Mouse (Mus musculus) liver, embryonic 15.5 days (tissue): ENCODE results near the gene Dirc2. TPM values are rescaled to one million over a fixed set of nuclear protein-coding genes. Genes with fewer than 3 reads are reported as not detected.

Experiments used
- polyA plus RNA-seq: library from polyadenylated mRNA; unstranded; fragments of >200 nt; fragmentation: Nextera tagmentation; extraction: Ambion mirVana; gene quantifications from 2 replicates; pipeline ENCODE4 v1.2.1, GENCODE M21; 2015

Dirc2 gene
- polyA plus RNA-seq, 1 experiment from 2014 or later, result 5.0 TPM

Other genes starting within 250 kb of the Dirc2 start
- gene Sema5b, start 228.2 kb downstream of the Dirc2 start, polyA plus RNA-seq, result 0.13 and 0.21 TPM in 2 replicates
- 16.1 and 18.7 TPM in 2 replicates for gene Hspbap1, start 1.0 kb upstream of the Dirc2 start, polyA plus RNA-seq
- 1.3 and 1.4 TPM in 2 replicates for gene Parp14, start 102.2 kb upstream of the Dirc2 start, polyA plus RNA-seq
- 9.0 and 9.5 TPM in 2 replicates for gene Parp9, start 169.1 kb upstream of the Dirc2 start, polyA plus RNA-seq
- 4.9 TPM in 2 replicates for gene Dtx3l, start 169.8 kb upstream of the Dirc2 start, polyA plus RNA-seq
- gene Kpna1, start 209.4 kb upstream of the Dirc2 start, polyA plus RNA-seq, result 32.6 and 32.9 TPM in 2 replicates